Mouse (Mus musculus) heart, embryonic 15.5 days (tissue): ENCODE measurements at regions not wholly inside any gene's neighbourhood (a gene's known extent, or its start where the extent isn't known, plus 50 kb on each side); places are given as distances from the start of the nearest gene placed in this dataset.

Experiments
- ATAC-seq: fragments of 200-750 bp; cut with Nextera tagmentation; replicated peaks from 2 replicates; pipeline ENCODE4 v1.8.0; 2017; ENCODE audit warnings: low read depth, moderate TSS enrichment; ENCODE audit not compliant: insufficient number of reproducible peaks, insufficient read depth, low FRiP score
- H3K27ac ChIP-seq: fragments of 300-500 bp; sonication (generic); 2 replicates; pipeline ENCODE4 v1.5.1; 2015; ENCODE audit warnings: mild to moderate bottlenecking, inconsistent platforms
- H3K27me3 ChIP-seq: fragments of 300-500 bp; sonication (generic); 2 replicates; pipeline ENCODE4 v1.6.1; 2015; ENCODE audit warnings: inconsistent platforms
- H3K36me3 ChIP-seq: fragments of 300-500 bp; sonication (generic); 2 replicates; pipeline ENCODE4 v1.6.1; 2015; ENCODE audit warnings: mild to moderate bottlenecking, inconsistent platforms
- H3K4me1 ChIP-seq: fragments of 300-500 bp; sonication (generic); replicated peaks from 2 replicates; pipeline ENCODE4 v1.6.1; 2015; ENCODE audit warnings: inconsistent platforms
- H3K4me2 ChIP-seq: fragments of 300-500 bp; sonication (generic); 2 replicates; pipeline ENCODE4 v1.6.1; 2015; ENCODE audit warnings: inconsistent platforms, mild to moderate bottlenecking, moderate library complexity
- H3K4me3 ChIP-seq: fragments of 300-500 bp; sonication (generic); 2 replicates; pipeline ENCODE4 v1.5.1; 2015; ENCODE audit warnings: mild to moderate bottlenecking, inconsistent platforms
- H3K9ac ChIP-seq: fragments of 300-500 bp; sonication (generic); 2 replicates; pipeline ENCODE4 v1.6.1; 2015; ENCODE audit warnings: mild to moderate bottlenecking, inconsistent platforms
- H3K9me3 ChIP-seq: fragments of 300-500 bp; sonication (generic); replicated peaks from 2 replicates; pipeline ENCODE4 v1.6.1; 2016; ENCODE audit warnings: inconsistent platforms
- WGBS: fragments of 180-500 bp; shearing (Covaris S2); methylation state at CpG from one replicate; pipeline ENCODE4 v1.1.7; 2015; ENCODE audit warnings: mixed read lengths; 5-methylcytosine and 5-hydroxymethylcytosine counted together

GRCm38 (mm10) chr8:89316566-89317175, 272.7 kb upstream of the Sall1 start:
- H3K9ac ChIP-seq, result no peak overlapping the region
- H3K27me3 ChIP-seq, result no peaks in the 10 kb centered on the region
- ATAC-seq, result no peak
- H3K4me1 ChIP-seq, result peaks cover 5% of the 10 kb centered on the region; the same call in 1 of the 2 replicates
- H3K36me3 ChIP-seq, result no peaks in the 10 kb centered on the region
- H3K27ac ChIP-seq, result no peak overlapping the region
- WGBS, result 66% methylated on average over 12 of the region's 12 CpGs
- no peak overlapping the region for H3K4me3 ChIP-seq
- H3K4me2 ChIP-seq, result no peak overlapping the region
- no peaks in the 10 kb centered on the region for H3K9me3 ChIP-seq

- no peak overlapping the region for H3K4me3 ChIP-seq
- WGBS, result 76% methylated on average over 3 of the region's 3 CpGs
- ATAC-seq, result no peak
- no peak overlapping the region for H3K4me2 ChIP-seq
- peaks cover 5% of the 10 kb centered on the region; the same call in 1 of the 2 replicates for H3K4me1 ChIP-seq
- no peaks in the 10 kb centered on the region for H3K27me3 ChIP-seq
- H3K36me3 ChIP-seq, result no peaks in the 10 kb centered on the region
- H3K27ac ChIP-seq, result no peak overlapping the region
- no peaks in the 10 kb centered on the region for H3K9me3 ChIP-seq
- H3K9ac ChIP-seq, result no peak overlapping the region
Measured at GRCm38 (mm10) chr8:89314907-89315306, 270.9 kb upstream of the Sall1 start.

- Histone ChIP-seq H3K27me3 (0 out of 2 replicates have a peak, but pooled peaks cover 6% of the 10 kb centered on the region), H3K9me3 (no peaks in the 10 kb centered on the region), H3K27ac (no peak overlapping the region), H3K4me3 (no peak overlapping the region), H3K4me1 (no peaks in the 10 kb centered on the region), H3K9ac (no peak overlapping the region), H3K4me2 (no peak overlapping the region), H3K36me3 (no peaks in the 10 kb centered on the region)
- WGBS, result 61% methylated on average over 5 of the region's 5 CpGs
- no peak for ATAC-seq
Measured at GRCm38 (mm10) chr8:89310696-89311214, 266.8 kb upstream of the Sall1 start.

- H3K27ac ChIP-seq, result no peak overlapping the region
- 38% methylated on average over 4 of the region's 4 CpGs for WGBS
- no peak overlapping the region for H3K4me2 ChIP-seq
- no peak overlapping the region for H3K9ac ChIP-seq
- H3K4me1 ChIP-seq, result no peaks in the 10 kb centered on the region
- no peaks in the 10 kb centered on the region for H3K36me3 ChIP-seq
- no peak for ATAC-seq
- H3K9me3 ChIP-seq, result no peaks in the 10 kb centered on the region
- H3K27me3 ChIP-seq, result 0 out of 2 replicates have a peak, but pooled peaks cover 6% of the 10 kb centered on the region
- H3K4me3 ChIP-seq, result no peak overlapping the region
Measured at GRCm38 (mm10) chr8:89309591-89309990, 265.6 kb upstream of the Sall1 start.

GRCm38 (mm10) chr8:89308950-89309349, 265.0 kb upstream of the Sall1 start:
- H3K9me3 ChIP-seq, result no peaks in the 10 kb centered on the region
- no peak overlapping the region for H3K9ac ChIP-seq
- no peak overlapping the region for H3K27ac ChIP-seq
- 0 out of 2 replicates have a peak, but pooled peaks cover 6% of the 10 kb centered on the region for H3K27me3 ChIP-seq
- no peak overlapping the region for H3K4me2 ChIP-seq
- no peak overlapping the region for H3K4me3 ChIP-seq
- no peaks in the 10 kb centered on the region for H3K4me1 ChIP-seq
- H3K36me3 ChIP-seq, result no peaks in the 10 kb centered on the region
- ATAC-seq, result no peak
- 42% methylated on average over 5 of the region's 5 CpGs for WGBS

GRCm38 (mm10) chr8:89308532-89308931, 264.6 kb upstream of the Sall1 start:
- Histone ChIP-seq H3K27ac (no peak overlapping the region), H3K4me3 (no peak overlapping the region), H3K36me3 (no peaks in the 10 kb centered on the region), H3K9me3 (no peaks in the 10 kb centered on the region), H3K9ac (no peak overlapping the region), H3K4me2 (no peak overlapping the region), H3K27me3 (0 out of 2 replicates have a peak, but pooled peaks cover 6% of the 10 kb centered on the region), H3K4me1 (no peaks in the 10 kb centered on the region)
- 62% methylated on average over 8 of the region's 8 CpGs for WGBS
- ATAC-seq, result no peak

- ATAC-seq, result no peak
- 56% methylated on average over 10 of the region's 10 CpGs for WGBS
Measured at GRCm38 (mm10) chr8:89307601-89308000, 263.6 kb upstream of the Sall1 start.

GRCm38 (mm10) chr8:89307085-89307484, 263.1 kb upstream of the Sall1 start:
- H3K9me3 ChIP-seq, result no peaks in the 10 kb centered on the region
- no peaks in the 10 kb centered on the region for H3K36me3 ChIP-seq
- H3K4me1 ChIP-seq, result no peaks in the 10 kb centered on the region
- H3K4me3 ChIP-seq, result no peak overlapping the region
- 0 out of 2 replicates have a peak, but pooled peaks cover 6% of the 10 kb centered on the region for H3K27me3 ChIP-seq
- H3K9ac ChIP-seq, result no peak overlapping the region
- no peak for ATAC-seq
- no peak overlapping the region for H3K27ac ChIP-seq
- no peak overlapping the region for H3K4me2 ChIP-seq
- 77% methylated on average over 4 of the region's 4 CpGs for WGBS

More at GRCm38 (mm10) chr8:89307601-89308000, 263.6 kb upstream of the Sall1 start:
- Histone ChIP-seq H3K36me3 (no peaks in the 10 kb centered on the region), H3K4me3 (no peak overlapping the region), H3K4me1 (no peaks in the 10 kb centered on the region), H3K9me3 (no peaks in the 10 kb centered on the region), H3K27me3 (0 out of 2 replicates have a peak, but pooled peaks cover 6% of the 10 kb centered on the region), H3K4me2 (no peak overlapping the region), H3K27ac (no peak overlapping the region), H3K9ac (no peak overlapping the region)

GRCm38 (mm10) chr8:89304116-89304515, 260.2 kb upstream of the Sall1 start:
- Histone ChIP-seq H3K27ac (no peak overlapping the region), H3K4me1 (no peaks in the 10 kb centered on the region), H3K4me3 (no peak overlapping the region), H3K9me3 (no peaks in the 10 kb centered on the region), H3K27me3 (0 out of 2 replicates have a peak, but pooled peaks cover 6% of the 10 kb centered on the region), H3K9ac (no peak overlapping the region), H3K36me3 (no peaks in the 10 kb centered on the region), H3K4me2 (no peak overlapping the region)
- no peak for ATAC-seq
- WGBS, result 76% methylated on average over 10 of the region's 10 CpGs

- Histone ChIP-seq H3K4me1 (no peaks in the 10 kb centered on the region), H3K9me3 (no peaks in the 10 kb centered on the region), H3K27me3 (no peaks in the 10 kb centered on the region), H3K4me3 (no peak overlapping the region), H3K36me3 (no peaks in the 10 kb centered on the region), H3K27ac (no peak overlapping the region), H3K9ac (no peak overlapping the region), H3K4me2 (no peak overlapping the region)
- ATAC-seq, result no peak
- 81% methylated on average over 4 of the region's 4 CpGs for WGBS
Measured at GRCm38 (mm10) chr8:89303326-89303725, 259.4 kb upstream of the Sall1 start.

- H3K9me3 ChIP-seq, result no peaks in the 10 kb centered on the region
- no peak overlapping the region for H3K9ac ChIP-seq
- no peak overlapping the region for H3K27ac ChIP-seq
- ATAC-seq, result no peak
- H3K27me3 ChIP-seq, result no peaks in the 10 kb centered on the region
- H3K36me3 ChIP-seq, result no peaks in the 10 kb centered on the region
- no peak overlapping the region for H3K4me3 ChIP-seq
- WGBS, result 71% methylated on average over 4 of the region's 4 CpGs
- no peak overlapping the region for H3K4me2 ChIP-seq
- H3K4me1 ChIP-seq, result no peaks in the 10 kb centered on the region
Measured at GRCm38 (mm10) chr8:89299637-89300036, 255.7 kb upstream of the Sall1 start.

- Histone ChIP-seq H3K36me3 (no peaks in the 10 kb centered on the region), H3K27ac (no peak overlapping the region), H3K27me3 (no peaks in the 10 kb centered on the region), H3K9me3 (no peaks in the 10 kb centered on the region), H3K4me2 (no peak overlapping the region), H3K4me1 (no peaks in the 10 kb centered on the region), H3K4me3 (no peak overlapping the region), H3K9ac (no peak overlapping the region)
- 67% methylated on average over 5 of the region's 5 CpGs for WGBS
- no peak for ATAC-seq
Measured at GRCm38 (mm10) chr8:89295686-89296085, 251.7 kb upstream of the Sall1 start.
